Mouse (Mus musculus): ENCODE measurements around the gene Chek2. TPM values are rescaled to one million over a fixed set of nuclear protein-coding genes. Genes with fewer than 3 reads are reported as not detected.
"Not testable (repeated sequence)": the region's sequence is repeated elsewhere in the genome, so short reads cannot be mapped to it uniquely, and the experiment has no call there.

Chek2 gene
- total RNA-seq, 1 experiment from 2014 or later = 7.6 TPM

- no peak for DNase-seq
Observed at GRCm38 (mm10) chr5:110839038-110839677, 621 bp upstream of the Chek2 start.

- DNase-seq = peak; percentile 20
Observed at GRCm38 (mm10) chr5:110840465-110840864, 686 bp downstream of the Chek2 start.

- no peak for DNase-seq
Observed at GRCm38 (mm10) chr5:110841046-110841862, 1.5 kb downstream of the Chek2 start.

GRCm38 (mm10) chr5:110852990-110853389 lies 13.2 kb downstream of the Chek2 start:
- no peak for DNase-seq

- DNase-seq = no peak
Observed at GRCm38 (mm10) chr5:110857091-110857490, 17.3 kb downstream of the Chek2 start.

- DNase-seq = peak; percentile 29
Observed at GRCm38 (mm10) chr5:110859013-110859650, 19.4 kb downstream of the Chek2 start.

GRCm38 (mm10) chr5:110860445-110860844 lies 20.7 kb downstream of the Chek2 start:
- DNase-seq = no peak

GRCm38 (mm10) chr5:110868460-110868859 lies 28.7 kb downstream of the Chek2 start:
- no peak for DNase-seq

GRCm38 (mm10) chr5:110869242-110869669 lies 29.5 kb downstream of the Chek2 start:
- no peak for DNase-seq

- DNase-seq = no peak
Observed at GRCm38 (mm10) chr5:110873160-110873559, 33.4 kb downstream of the Chek2 start.

GRCm38 (mm10) chr5:110874711-110875110 lies 34.9 kb downstream of the Chek2 start:
- DNase-seq = peak; percentile 42

- DNase-seq = no peak
Observed at GRCm38 (mm10) chr5:110875286-110875685, 35.5 kb downstream of the Chek2 start.

- no peak for DNase-seq
Observed at GRCm38 (mm10) chr5:110877666-110878505, 38.1 kb downstream of the Chek2 start.

- not testable (repeated sequence) for DNase-seq
Observed at GRCm38 (mm10) chr5:110878526-110878925, 38.7 kb downstream of the Chek2 start.

GRCm38 (mm10) chr5:110879042-110879441 lies 39.3 kb downstream of the Chek2 start:
- DNase-seq = no peak

GRCm38 (mm10) chr5:110879584-110880374 lies 40.0 kb downstream of the Chek2 start, which contains the start of gene Ttc28:
Gene Ttc28, plus strand, starts transcription at chr5:110879803.
- DNase-seq = peak; percentile 92

- DNase-seq = no peak
Observed at GRCm38 (mm10) chr5:110888596-110888995, 48.8 kb downstream of the Chek2 start.

GRCm38 (mm10) chr5:110889945-110890344 lies 50.2 kb downstream of the Chek2 start:
- no peak for DNase-seq

GRCm38 (mm10) chr5:110890561-110890960 lies 50.8 kb downstream of the Chek2 start:
- no peak for DNase-seq

- no peak for DNase-seq
Observed at GRCm38 (mm10) chr5:110897114-110897788, 57.5 kb downstream of the Chek2 start.

- no peak for DNase-seq
Observed at GRCm38 (mm10) chr5:110898169-110898568, 58.4 kb downstream of the Chek2 start.

Measured in adrenal gland, postnatal 25 days (tissue).